Mouse (Mus musculus) spleen, adult 2 months (tissue): ENCODE results near the gene Wnt3a.

ENCODE experiments used
- CTCF ChIP-seq: fragments of 200-500 bp; IDR thresholded peaks from 2 replicates; pipeline ENCODE4 v1.5.1; 2011; ENCODE audit warnings: mild to moderate bottlenecking, inconsistent platforms; ENCODE audit not compliant: insufficient read depth, insufficient read length, insufficient replicate concordance; ENCODE audit errors: extremely low read depth
- POLR2A ChIP-seq: fragments of 200-500 bp; IDR thresholded peaks from 2 replicates; pipeline ENCODE4 v1.6.1; 2011; ENCODE audit warnings: low read depth, low read length, inconsistent platforms

- TF ChIP-seq CTCF (peak; percentile 29; the same call in 1 of the 2 replicates), POLR2A (no peak)
Measured at GRCm38 (mm10) chr11:59307422-59308163, 17.0 kb upstream of the Wnt3a start.
